Mouse (Mus musculus) liver, embryonic 15.5 days (tissue): ENCODE data around the gene Pisd. TPM values are rescaled to one million over a fixed set of nuclear protein-coding genes. Genes with fewer than 3 reads are reported as not detected.
"Not testable (repeated sequence)": the region's sequence is repeated elsewhere in the genome, so short reads cannot be mapped to it uniquely, and the experiment has no call there.

Experiments used
- ATAC-seq: fragments of 200-750 bp; cut with Nextera tagmentation; 2 replicates; pipeline ENCODE4 v1.8.0; 2017; ENCODE audit warnings: moderate number of reproducible peaks, mild to moderate bottlenecking, moderate library complexity; ENCODE audit not compliant: insufficient read depth
- H3K27ac ChIP-seq: fragments of 300-500 bp; sonication (generic); replicated peaks from 2 replicates; pipeline ENCODE4 v1.5.1; 2015; ENCODE audit warnings: mild to moderate bottlenecking, inconsistent platforms
- H3K27me3 ChIP-seq: fragments of 300-500 bp; sonication (generic); 2 replicates; pipeline ENCODE4 v1.6.1; 2015; ENCODE audit warnings: mild to moderate bottlenecking, inconsistent platforms
- H3K36me3 ChIP-seq: fragments of 300-500 bp; sonication (generic); replicated peaks from 2 replicates; pipeline ENCODE4 v1.6.1; 2015; ENCODE audit warnings: moderate library complexity, mild to moderate bottlenecking, inconsistent platforms
- H3K4me1 ChIP-seq: fragments of 300-500 bp; sonication (generic); replicated peaks from 2 replicates; pipeline ENCODE4 v1.6.1; 2015; ENCODE audit warnings: inconsistent platforms
- H3K4me2 ChIP-seq: fragments of 300-500 bp; sonication (generic); 2 replicates; pipeline ENCODE4 v1.6.1; 2015; ENCODE audit warnings: moderate library complexity, mild to moderate bottlenecking, inconsistent platforms
- H3K4me3 ChIP-seq: fragments of 300-500 bp; sonication (generic); replicated peaks from 2 replicates; pipeline ENCODE4 v1.5.1; 2015; ENCODE audit warnings: mild to moderate bottlenecking, inconsistent platforms
- H3K9ac ChIP-seq: fragments of 300-500 bp; sonication (generic); 2 replicates; pipeline ENCODE4 v1.6.1; 2015; ENCODE audit warnings: moderate library complexity, mild to moderate bottlenecking, inconsistent platforms
- H3K9me3 ChIP-seq: fragments of 300-500 bp; sonication (generic); replicated peaks from 2 replicates; pipeline ENCODE4 v1.6.1; 2016; ENCODE audit warnings: inconsistent platforms
- WGBS: fragments of 180-500 bp; shearing (Covaris S2); methylation state at CpG from one replicate; pipeline ENCODE4 v1.1.7; 2015; ENCODE audit warnings: mixed read lengths; ENCODE audit not compliant: insufficient replicate concordance; 5-methylcytosine and 5-hydroxymethylcytosine counted together
- polyA plus RNA-seq: library from polyadenylated mRNA; unstranded; fragments of >200 nt; fragmentation: Nextera tagmentation; extraction: Ambion mirVana; gene quantifications from 2 replicates; pipeline ENCODE4 v1.2.1, GENCODE M21; 2015

Gene Pisd
- polyA plus RNA-seq, 1 experiment from 2014 or later, result 32.7 TPM

DNA sequence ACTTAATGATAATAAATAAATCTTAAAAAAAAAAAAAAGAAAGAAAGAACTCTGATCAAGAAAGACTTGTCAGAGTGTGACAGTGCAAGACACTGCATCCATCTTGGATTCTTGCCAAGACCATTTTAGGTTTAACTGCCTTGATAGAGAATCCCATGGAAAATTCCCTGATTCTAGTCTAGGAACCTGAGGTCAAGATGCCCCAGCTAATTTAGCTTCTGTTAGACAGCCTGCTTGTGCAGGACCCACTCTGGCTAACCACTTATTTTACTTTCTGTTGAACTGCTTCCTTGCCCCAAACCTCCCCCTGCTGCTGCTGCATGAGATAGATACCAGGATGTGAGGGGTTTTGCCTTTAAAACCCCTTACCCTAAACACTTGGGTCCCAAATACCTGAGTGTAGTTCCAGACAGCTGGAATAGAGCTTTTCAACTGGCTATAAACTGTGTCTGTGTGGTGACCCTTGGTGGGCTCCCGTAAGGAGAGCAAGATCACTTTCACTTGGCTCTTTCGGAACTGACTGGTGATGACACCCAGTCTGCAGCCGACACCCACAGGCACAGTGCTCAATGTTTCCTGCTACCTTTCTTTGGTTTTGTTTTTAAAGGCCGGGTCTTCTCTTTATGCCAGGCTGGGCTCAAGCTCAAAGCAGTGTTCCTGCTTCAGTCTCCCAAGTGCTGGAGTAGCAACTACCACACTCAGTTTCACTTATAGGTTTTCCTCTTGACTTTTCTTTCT lies 17.6 kb downstream of the Pisd start:
- Histone ChIP-seq H3K27ac (no peak overlapping the region), H3K27me3 (no peaks in the 10 kb centered on the region), H3K36me3 (no peaks in the 10 kb centered on the region; the same call in none of the 2 replicates), H3K4me2 (no peak overlapping the region), H3K9ac (no peak overlapping the region), H3K4me1 (peaks cover 7% of the 10 kb centered on the region; the same call in 1 of the 2 replicates), H3K9me3 (no peaks in the 10 kb centered on the region), H3K4me3 (no peak overlapping the region)
- ATAC-seq, result no peak
- WGBS, result 76% methylated on average over 4 of the region's 4 CpGs

DNA sequence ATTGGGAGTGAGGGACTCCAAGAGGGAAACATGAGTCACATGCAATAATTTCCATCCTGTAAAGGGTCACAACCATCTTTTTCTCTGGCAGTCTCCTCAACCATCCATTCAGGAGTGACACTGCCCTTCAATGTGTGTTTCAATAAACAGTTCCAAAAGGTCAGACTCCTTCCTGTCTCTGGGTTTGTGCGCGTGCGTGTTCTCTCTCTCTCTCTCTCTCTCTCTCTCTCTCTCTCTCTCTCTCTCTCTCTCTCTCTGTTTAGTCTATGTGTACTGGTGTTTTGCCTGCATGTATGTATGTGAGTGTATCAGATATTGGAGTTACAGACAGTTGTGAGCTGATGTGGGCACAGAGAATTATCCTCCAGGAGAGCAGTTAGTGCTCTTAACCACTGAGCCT lies 18.4 kb downstream of the Pisd start:
- Histone ChIP-seq H3K4me3 (no peak overlapping the region), H3K4me1 (peaks cover 7% of the 10 kb centered on the region; the same call in 1 of the 2 replicates), H3K9me3 (no peaks in the 10 kb centered on the region), H3K27ac (no peak overlapping the region), H3K27me3 (no peaks in the 10 kb centered on the region), H3K9ac (no peak overlapping the region), H3K4me2 (no peak overlapping the region), H3K36me3 (no peaks in the 10 kb centered on the region; the same call in none of the 2 replicates)
- peak; percentile 31; the same call in 1 of the 2 replicates for ATAC-seq
- 73% methylated on average over 3 of the region's 3 CpGs for WGBS

DNA sequence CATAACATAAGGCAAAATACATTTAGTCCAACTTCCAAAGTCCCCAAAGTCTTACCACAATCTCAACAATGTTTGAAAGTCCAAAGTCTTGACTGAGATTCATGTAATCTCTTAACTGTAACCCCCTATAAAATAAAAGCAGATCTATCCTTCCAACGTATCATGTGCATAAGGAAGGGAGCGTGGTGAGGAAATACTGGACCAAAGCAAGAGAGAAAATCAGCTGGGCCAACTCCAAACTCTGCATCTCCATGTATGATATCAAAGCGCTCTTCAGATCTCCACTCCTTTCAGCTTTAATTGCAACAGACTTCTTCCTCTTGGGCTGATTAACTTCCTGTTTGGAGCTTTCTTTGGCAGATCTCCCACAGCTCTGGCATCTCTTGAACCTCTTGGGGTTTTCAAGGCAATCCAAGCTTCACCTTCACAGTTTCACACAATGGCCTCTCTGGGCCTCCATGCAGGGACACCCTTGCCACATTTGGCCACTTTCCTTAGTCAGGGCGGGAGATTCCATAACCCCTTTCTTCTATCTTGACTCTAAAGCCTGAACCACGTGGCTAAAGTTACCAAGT lies 23.8 kb downstream of the Pisd start:
- 60% methylated on average over 5 of the region's 5 CpGs for WGBS
- no peak overlapping the region for H3K4me2 ChIP-seq
- no peaks in the 10 kb centered on the region for H3K27me3 ChIP-seq

DNA sequence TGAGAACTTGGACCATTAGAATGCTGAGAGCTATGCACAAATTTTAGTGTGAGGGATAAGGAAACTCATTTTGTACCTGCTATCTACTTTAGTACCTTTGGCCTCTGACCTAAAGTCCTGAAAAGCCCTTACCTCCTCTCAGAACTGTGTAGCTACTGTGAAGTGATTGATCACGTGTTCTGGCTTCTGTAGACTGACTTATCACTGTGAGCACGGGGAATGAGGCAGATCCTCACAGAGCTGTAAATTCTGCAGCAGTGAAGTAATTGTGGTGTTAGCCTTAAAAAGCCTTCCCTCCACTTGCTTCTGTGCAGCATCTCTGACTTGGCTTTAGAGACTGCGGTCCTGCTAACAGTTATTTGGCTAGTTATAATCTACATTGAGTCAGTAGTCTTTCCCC lies 24.7 kb downstream of the Pisd start:
- H3K4me1 ChIP-seq, result peaks cover 7% of the 10 kb centered on the region
- H3K27ac ChIP-seq, result no peak overlapping the region
- no peak overlapping the region for H3K9ac ChIP-seq
- no peak for ATAC-seq
- 66% methylated on average over 3 of the region's 3 CpGs for WGBS
- no peak overlapping the region for H3K4me3 ChIP-seq
- H3K9me3 ChIP-seq, result no peaks in the 10 kb centered on the region
- H3K36me3 ChIP-seq, result no peaks in the 10 kb centered on the region; the same call in none of the 2 replicates
- H3K4me2 ChIP-seq, result no peak overlapping the region
- H3K27me3 ChIP-seq, result no peaks in the 10 kb centered on the region

More for the DNA sequence above, 23.8 kb downstream of the Pisd start:
- no peak for ATAC-seq
- Histone ChIP-seq H3K9me3 (no peaks in the 10 kb centered on the region), H3K4me3 (no peak overlapping the region), H3K27ac (no peak overlapping the region), H3K36me3 (no peaks in the 10 kb centered on the region; the same call in none of the 2 replicates), H3K9ac (no peak overlapping the region), H3K4me1 (peaks cover 7% of the 10 kb centered on the region)

DNA sequence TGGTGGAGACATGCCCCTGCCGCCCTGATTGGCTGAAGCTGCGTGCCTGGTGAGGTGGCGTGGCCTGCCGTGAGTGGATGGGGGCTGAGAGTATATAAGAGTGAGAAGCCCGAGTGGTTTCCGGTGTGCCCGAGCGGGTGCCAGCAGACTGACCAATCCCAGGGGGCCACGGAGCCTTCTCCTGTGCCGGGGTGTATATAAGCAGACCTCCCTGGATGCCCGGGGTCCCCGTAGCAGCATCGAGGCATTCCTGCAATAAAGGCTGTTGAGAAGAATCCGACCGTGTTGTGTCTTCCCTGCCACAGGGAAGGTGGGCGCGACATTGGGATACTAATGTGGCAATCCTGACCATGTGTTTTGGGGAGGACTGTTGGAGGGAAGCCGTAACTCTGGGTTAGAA lies 25.1 kb downstream of the Pisd start:
- H3K27me3 ChIP-seq, H3K4me2 ChIP-seq, ATAC-seq, H3K27ac ChIP-seq, H3K9me3 ChIP-seq, H3K9ac ChIP-seq, H3K4me3 ChIP-seq, H3K4me1 ChIP-seq, H3K36me3 ChIP-seq: not testable (repeated sequence)
- 83% methylated on average over 18 of the region's 18 CpGs for WGBS

DNA sequence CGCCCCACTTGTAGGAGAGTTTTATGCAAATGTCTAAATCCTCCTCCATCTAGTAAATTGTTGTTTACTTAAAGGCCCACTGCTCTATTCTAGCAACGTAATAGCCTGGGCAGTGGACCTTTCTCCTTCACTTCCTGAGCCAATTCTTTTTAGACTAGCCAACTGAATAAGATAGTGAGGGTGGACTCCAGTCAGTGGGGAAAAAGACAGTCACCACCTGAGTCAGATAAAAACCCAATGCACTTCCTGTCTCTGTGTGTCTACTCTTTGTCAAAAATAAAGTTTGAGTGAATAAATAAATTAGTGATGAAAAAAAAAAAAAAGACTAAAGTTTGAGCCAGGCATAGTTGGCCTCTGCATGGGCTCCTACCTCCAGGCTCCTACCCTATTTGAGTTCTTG lies 25.8 kb downstream of the Pisd start:
- Histone ChIP-seq H3K27ac (no peak overlapping the region), H3K36me3 (no peaks in the 10 kb centered on the region; the same call in none of the 2 replicates), H3K9ac (no peak overlapping the region), H3K9me3 (no peaks in the 10 kb centered on the region), H3K4me1 (peaks cover 7% of the 10 kb centered on the region), H3K4me3 (no peak overlapping the region), H3K4me2 (no peak overlapping the region), H3K27me3 (no peaks in the 10 kb centered on the region)
- ATAC-seq, result no peak
- WGBS, result 57% methylated on average over 2 of the region's 2 CpGs

DNA sequence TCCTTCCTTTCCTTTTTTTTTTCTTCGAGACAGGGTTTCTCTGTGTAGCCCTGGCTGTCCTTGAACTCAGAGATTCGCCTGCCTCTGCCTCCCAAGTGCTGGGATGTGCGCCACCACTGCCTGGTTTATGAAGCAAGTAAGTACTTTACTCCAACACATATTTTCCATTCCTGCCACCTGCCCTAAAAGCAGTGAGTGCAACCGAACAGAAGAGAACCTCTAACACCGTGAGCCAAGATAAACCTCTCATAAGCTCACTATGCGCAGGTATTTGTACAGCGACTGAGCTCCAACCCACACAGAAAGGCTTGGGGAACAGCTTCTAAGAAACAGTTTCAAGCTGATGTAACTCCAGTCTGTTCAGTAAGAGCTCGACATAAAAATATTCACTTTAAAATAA lies 29.3 kb downstream of the Pisd start:
- no peak for ATAC-seq
- Histone ChIP-seq H3K4me2 (no peak overlapping the region), H3K36me3 (no peaks in the 10 kb centered on the region), H3K9me3 (no peaks in the 10 kb centered on the region), H3K27me3 (no peaks in the 10 kb centered on the region), H3K4me1 (no peaks in the 10 kb centered on the region), H3K4me3 (no peak overlapping the region), H3K9ac (no peak overlapping the region), H3K27ac (no peak overlapping the region)
- WGBS, result 75% methylated on average over 8 of the region's 8 CpGs

DNA sequence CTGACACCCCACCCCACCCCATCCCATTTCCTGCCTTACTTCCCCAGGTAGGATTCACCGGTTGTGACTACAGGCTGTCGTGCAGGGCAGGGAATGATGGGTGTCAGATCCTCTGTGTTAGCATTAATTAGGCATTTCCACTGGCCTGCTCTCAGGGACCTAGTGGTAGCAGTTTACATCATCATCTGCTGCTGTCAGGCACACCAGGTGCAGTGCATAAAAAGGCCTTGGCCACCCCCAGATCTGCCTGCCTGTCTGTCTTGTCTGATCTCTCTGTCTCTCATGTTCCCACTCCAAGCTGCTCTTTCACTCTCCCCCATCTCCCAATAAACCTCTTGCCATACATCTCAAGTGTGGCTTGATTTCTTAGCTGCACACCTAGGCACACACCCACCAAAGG lies 33.7 kb downstream of the Pisd start:
- H3K27me3 ChIP-seq, result no peaks in the 10 kb centered on the region
- H3K36me3 ChIP-seq, result no peaks in the 10 kb centered on the region
- H3K4me2 ChIP-seq, result no peak overlapping the region
- no peak overlapping the region for H3K27ac ChIP-seq
- no peak for ATAC-seq
- peaks cover 7% of the 10 kb centered on the region; the same call in 1 of the 2 replicates for H3K4me1 ChIP-seq
- no peak overlapping the region for H3K4me3 ChIP-seq
- WGBS, result 61% methylated on average over 2 of the region's 2 CpGs
- no peaks in the 10 kb centered on the region for H3K9me3 ChIP-seq
- no peak overlapping the region for H3K9ac ChIP-seq

DNA sequence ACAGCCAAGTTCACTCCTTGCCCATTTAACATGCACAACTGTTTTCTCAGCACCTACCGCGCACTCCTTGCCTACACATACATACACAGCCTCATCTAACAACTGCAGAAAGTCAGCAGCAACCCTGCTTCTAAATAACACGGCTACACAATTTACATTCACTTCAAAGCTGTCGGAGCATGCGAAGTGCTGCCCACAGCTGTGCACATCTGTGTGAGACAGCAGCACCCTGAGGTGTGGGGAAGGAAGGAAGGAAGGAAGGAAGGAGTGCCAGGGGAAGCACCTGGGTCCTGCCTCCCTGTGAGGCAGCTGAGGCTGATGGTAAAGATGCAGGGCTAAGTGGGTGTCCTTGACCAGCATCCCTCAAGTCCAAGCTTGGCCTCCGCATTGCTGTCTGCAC lies 36.5 kb downstream of the Pisd start:
- Histone ChIP-seq H3K27ac (no peak overlapping the region), H3K9me3 (no peaks in the 10 kb centered on the region), H3K4me2 (no peak overlapping the region), H3K36me3 (no peaks in the 10 kb centered on the region), H3K27me3 (no peaks in the 10 kb centered on the region), H3K9ac (no peak overlapping the region), H3K4me1 (peaks cover 24% of the 10 kb centered on the region), H3K4me3 (no peak overlapping the region)
- no peak for ATAC-seq
- WGBS, result 70% methylated on average over 6 of the region's 6 CpGs

DNA sequence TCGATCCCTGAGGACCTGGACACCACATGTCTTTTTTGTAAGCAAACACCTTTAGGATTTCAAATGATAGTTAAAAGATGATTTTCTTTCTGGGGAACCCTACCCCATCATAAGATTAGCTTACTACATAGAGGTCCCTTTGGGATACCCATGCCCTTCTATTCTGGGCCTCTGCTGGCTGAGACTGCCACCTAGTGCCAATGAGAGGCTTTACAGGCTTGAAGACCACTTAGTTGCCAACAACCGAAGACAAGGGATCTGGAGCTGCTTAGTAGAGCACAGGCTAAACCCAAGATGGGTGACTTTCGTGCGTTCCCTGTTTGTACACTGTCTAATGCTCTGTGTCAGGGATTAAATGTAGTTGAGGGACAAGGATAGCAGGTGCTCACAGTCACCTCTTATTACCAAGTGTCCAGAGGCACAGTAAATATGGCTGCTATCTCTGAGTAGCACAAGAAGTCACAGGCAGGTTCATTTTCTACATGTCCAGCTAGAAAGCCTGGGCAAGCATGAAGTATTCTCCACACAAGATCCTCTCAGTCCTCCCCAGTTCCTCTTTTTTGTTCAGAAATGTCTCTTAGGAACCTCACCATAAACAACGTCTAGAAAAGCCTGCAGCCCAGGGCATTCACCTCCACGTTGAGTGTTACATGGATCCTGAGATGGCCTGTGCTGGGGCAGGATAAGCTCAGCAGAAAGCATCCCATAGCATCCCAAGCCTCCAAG lies 37.6 kb downstream of the Pisd start:
- no peak overlapping the region for H3K4me3 ChIP-seq
- H3K36me3 ChIP-seq, result no peaks in the 10 kb centered on the region
- peak overlapping the region; percentile 58; the same call in 1 of the 2 replicates for H3K4me2 ChIP-seq
- ATAC-seq, result no peak
- H3K27me3 ChIP-seq, result no peaks in the 10 kb centered on the region
- no peaks in the 10 kb centered on the region for H3K9me3 ChIP-seq
- WGBS, result 39% methylated on average over 6 of the region's 6 CpGs
- no peak overlapping the region for H3K9ac ChIP-seq
- H3K4me1 ChIP-seq, result peaks cover 35% of the 10 kb centered on the region
- H3K27ac ChIP-seq, result no peak overlapping the region
